Mouse (Mus musculus) hindbrain, postnatal 0 days (tissue): ENCODE data around the gene Bbs1. TPM values are rescaled to one million over a fixed set of nuclear protein-coding genes. Genes with fewer than 3 reads are reported as not detected.
"Not testable (repeated sequence)": the region's sequence is repeated elsewhere in the genome, so short reads cannot be mapped to it uniquely, and the experiment has no call there.

ENCODE experiments used
- ATAC-seq: fragments of 200-750 bp; cut with Nextera tagmentation; 2 replicates; pipeline ENCODE4 v1.8.0; 2017; ENCODE audit warnings: mild to moderate bottlenecking, moderate TSS enrichment, moderate library complexity
- DNase-seq: peaks from one replicate; pipeline ENCODE4 v3.0.0-alpha.2; 2015; ENCODE audit warnings: low spot score
- H3K27ac ChIP-seq: fragments of 300-500 bp; sonication (generic); 2 replicates; pipeline ENCODE4 v1.5.1; 2014; ENCODE audit warnings: mild to moderate bottlenecking
- H3K27me3 ChIP-seq: fragments of 300-500 bp; sonication (generic); 2 replicates; pipeline ENCODE4 v1.6.1; 2014; ENCODE audit warnings: low read length, mixed read lengths; ENCODE audit not compliant: insufficient read depth
- H3K36me3 ChIP-seq: fragments of 300-500 bp; sonication (generic); 2 replicates; pipeline ENCODE4 v1.6.1; 2014; ENCODE audit warnings: low read length, mixed read lengths; ENCODE audit not compliant: insufficient read depth
- H3K4me1 ChIP-seq: fragments of 300-500 bp; sonication (generic); 2 replicates; pipeline ENCODE4 v1.6.1; 2014; ENCODE audit warnings: antibody characterized with exemption, low read length, mixed read lengths; ENCODE audit not compliant: insufficient read depth
- H3K4me2 ChIP-seq: fragments of 300-500 bp; sonication (generic); 2 replicates; pipeline ENCODE4 v1.6.1; 2014; ENCODE audit warnings: low read depth, mild to moderate bottlenecking, low read length, moderate library complexity, mixed read lengths
- H3K4me3 ChIP-seq: fragments of 300-500 bp; sonication (generic); 2 replicates; pipeline ENCODE4 v1.5.1; 2014; ENCODE audit warnings: low read length
- H3K9ac ChIP-seq: fragments of 300-500 bp; sonication (generic); replicated peaks from 2 replicates; pipeline ENCODE4 v1.6.1; 2014; ENCODE audit warnings: mild to moderate bottlenecking, low read length, moderate library complexity, mixed read lengths
- H3K9me3 ChIP-seq: fragments of 300-500 bp; sonication (generic); 2 replicates; pipeline ENCODE4 v1.6.1; 2016; ENCODE audit warnings: low read length, mixed read lengths
- CTCF ChIP-seq: IDR thresholded peaks from 2 replicates; pipeline ENCODE4 v1.5.1; 2016; ENCODE audit warnings: antibody characterized with exemption, control low read depth, low read depth
- WGBS: fragments of 180-500 bp; shearing (Covaris S2); extraction: QIAGEN DNeasy Blood & Tissue Kit; methylation state at CpG from one replicate; pipeline ENCODE4 v1.1.7; 2014; 5-methylcytosine and 5-hydroxymethylcytosine counted together
- polyA plus RNA-seq: library from polyadenylated mRNA; unstranded; fragments of >200 nt; fragmentation: Nextera tagmentation; extraction: Ambion mirVana; gene quantifications from 2 replicates; pipeline ENCODE4 v1.2.1, GENCODE M21; 2015
- total RNA-seq: library from RNA; depleted of rRNA; stranded (reverse); fragments of >200 nt; gene quantifications from 2 replicates; pipeline ENCODE4 v1.2.3, GENCODE M21; 2014; rRNA removed

Gene Bbs1
- total RNA-seq: 17.9 and 37.6 TPM in 2 replicates
- 7.3 and 9.1 TPM in 2 replicates for polyA plus RNA-seq

- DNase-seq (peak; percentile 91), ATAC-seq (peak; percentile 80)
Measured at GRCm38 (mm10) chr19:4905979-4906794, at the start of gene Bbs1. Gene Bbs1 (minus strand): TSS chr19:4906628.

GRCm38 (mm10) chr19:4948641-4949040 lies 42.2 kb upstream of the Bbs1 start:
- not testable (repeated sequence) for H3K4me1 ChIP-seq, H3K36me3 ChIP-seq, H3K4me2 ChIP-seq, H3K27me3 ChIP-seq, DNase-seq, H3K4me3 ChIP-seq, H3K9ac ChIP-seq, ATAC-seq, H3K27ac ChIP-seq, H3K9me3 ChIP-seq
- WGBS: 83% methylated on average over 9 of the region's 9 CpGs

More at GRCm38 (mm10) chr19:4905979-4906794, at the start of gene Bbs1:
- Histone ChIP-seq H3K9ac (peak within 1 kb of the TSS; percentile 57), H3K27me3 (no peaks in the 10 kb centered on the region), H3K4me3 (peak within 1 kb of the TSS; percentile 64), H3K4me2 (peak within 1 kb of the TSS; percentile 63), H3K4me1 (no peaks in the 10 kb centered on the region), H3K9me3 (no peaks in the 10 kb centered on the region), H3K36me3 (peaks cover 35% of the 10 kb centered on the region), H3K27ac (peak within 1 kb of the TSS; percentile 82)
- 7% methylated on average over 31 of the region's 31 CpGs for WGBS
- TF ChIP-seq CTCF: no peak

GRCm38 (mm10) chr19:4945540-4945939 lies 39.1 kb upstream of the Bbs1 start:
- TF ChIP-seq CTCF: no peak
- WGBS: 43% methylated on average over 6 of the region's 6 CpGs
- 0 out of 2 replicates have a peak, but pooled peaks cover 3% of the 10 kb centered on the region for H3K4me1 ChIP-seq
- no peak overlapping the region for H3K4me2 ChIP-seq
- no peaks in the 10 kb centered on the region for H3K9me3 ChIP-seq
- H3K27ac ChIP-seq: no peak overlapping the region
- ATAC-seq (no peak), DNase-seq (no peak)
- no peaks in the 10 kb centered on the region for H3K27me3 ChIP-seq
- no peaks in the 10 kb centered on the region for H3K36me3 ChIP-seq
- H3K4me3 ChIP-seq: no peak overlapping the region
- no peak overlapping the region for H3K9ac ChIP-seq

- DNase-seq: no peak
- Histone ChIP-seq H3K4me1 (0 out of 2 replicates have a peak, but pooled peaks cover 3% of the 10 kb centered on the region), H3K4me3 (peak overlapping the region; percentile 71), H3K4me2 (peak overlapping the region; percentile 79), H3K27me3 (no peaks in the 10 kb centered on the region), H3K36me3 (no peaks in the 10 kb centered on the region), H3K9ac (peak overlapping the region; percentile 78), H3K9me3 (no peaks in the 10 kb centered on the region), H3K27ac (peak overlapping the region; percentile 79)
- no peak for TF ChIP-seq CTCF
- ATAC-seq: peak; percentile 75; the same call in 1 of the 2 replicates
- 8% methylated on average over 13 of the region's 13 CpGs for WGBS
Measured at GRCm38 (mm10) chr19:4943253-4943588, 36.8 kb upstream of the Bbs1 start.

GRCm38 (mm10) chr19:4942551-4943252 lies 36.3 kb upstream of the Bbs1 start, which contains the start of gene Peli3:
Gene Peli3 (minus strand): TSS chr19:4943127.
- H3K4me2 ChIP-seq: peak within 1 kb of the TSS; percentile 79
- H3K9ac ChIP-seq: peak within 1 kb of the TSS; percentile 78
- no peaks in the 10 kb centered on the region for H3K9me3 ChIP-seq
- peak within 1 kb of the TSS; percentile 71 for H3K4me3 ChIP-seq
- ATAC-seq: peak; percentile 96
- 0 out of 2 replicates have a peak, but pooled peaks cover 3% of the 10 kb centered on the region for H3K36me3 ChIP-seq
- 0 out of 2 replicates have a peak, but pooled peaks cover 3% of the 10 kb centered on the region for H3K4me1 ChIP-seq
- peak; percentile 89 for DNase-seq
- no peaks in the 10 kb centered on the region for H3K27me3 ChIP-seq
- no peak for TF ChIP-seq CTCF
- WGBS: under 1% methylated on average over 52 of the region's 55 CpGs
- peak within 1 kb of the TSS; percentile 79 for H3K27ac ChIP-seq

- no peaks in the 10 kb centered on the region for H3K9me3 ChIP-seq
- no peaks in the 10 kb centered on the region for H3K27me3 ChIP-seq
- H3K36me3 ChIP-seq: 0 out of 2 replicates have a peak, but pooled peaks cover 4% of the 10 kb centered on the region
- no peak for DNase-seq
- no peak overlapping the region for H3K4me2 ChIP-seq
- H3K27ac ChIP-seq: no peak overlapping the region
- no peak overlapping the region for H3K4me3 ChIP-seq
- no peak overlapping the region for H3K9ac ChIP-seq
- no peak for TF ChIP-seq CTCF
- no peak for ATAC-seq
- WGBS: 73% methylated on average over 17 of the region's 17 CpGs
- no peaks in the 10 kb centered on the region for H3K4me1 ChIP-seq
Measured at GRCm38 (mm10) chr19:4937444-4938310, 31.2 kb upstream of the Bbs1 start.
